Mouse (Mus musculus) CH12.LX (cell line): ENCODE results near the gene Rnf208. TPM values are rescaled to one million over a fixed set of nuclear protein-coding genes. Genes with fewer than 3 reads are reported as not detected.

Experiments
- DNase-seq: peaks from one replicate; pipeline ENCODE4 v3.0.0-alpha.2; 2013; ENCODE audit errors: extremely low read depth
- H3K27ac ChIP-seq: 2 replicates; pipeline ENCODE4 v1.5.1; 2012; ENCODE audit warnings: low read depth, mild to moderate bottlenecking, control low read depth, moderate library complexity; ENCODE audit not compliant: insufficient read depth
- H3K27me3 ChIP-seq: replicated peaks from 2 replicates; pipeline ENCODE3; 2012; ENCODE audit warnings: inconsistent platforms
- H3K36me3 ChIP-seq, 2 experiments: replicated peaks in 1 of 2; 2 replicates each; pipeline versions ENCODE3 to v1.6.1; 2012; ENCODE audit warnings: inconsistent platforms in 1 of 2, low read length in 1 of 2, mild to moderate bottlenecking in 1 of 2, mixed read lengths in 1 of 2, moderate library complexity in 1 of 2; ENCODE audit not compliant: control insufficient read depth in 1 of 2, insufficient read depth in 1 of 2
- H3K4me1 ChIP-seq, 2 experiments: 2 replicates each; pipeline ENCODE4 v1.6.1; 2012; ENCODE audit warnings: inconsistent platforms in 1 of 2, moderate library complexity in 1 of 2; ENCODE audit not compliant: insufficient read depth in 2 of 2, control insufficient read depth in 1 of 2
- H3K4me2 ChIP-seq: 2 replicates; pipeline ENCODE4 v1.6.1; 2012; ENCODE audit warnings: low read depth, mild to moderate bottlenecking, control low read depth; ENCODE audit not compliant: poor library complexity, insufficient read depth, severe bottlenecking
- H3K4me3 ChIP-seq, 3 experiments: fragments of 150-350 bp in 1 of 3; sonication (generic) in 1 of 3; replicated peaks in 1 of 3; 2 replicates each; pipeline versions ENCODE3 to v1.5.1; 2011 to 2012; ENCODE audit warnings: low read depth in 2 of 3, low read length in 2 of 3, mild to moderate bottlenecking in 2 of 3, moderate library complexity in 2 of 3, control low read depth in 1 of 3, improper control_type of control experiment in 1 of 3, inconsistent platforms in 1 of 3, mixed read lengths in 1 of 3; ENCODE audit not compliant: poor library complexity in 1 of 3
- H3K79me2 ChIP-seq: replicated peaks from 2 replicates; pipeline ENCODE4 v1.6.1; 2012; ENCODE audit warnings: mild to moderate bottlenecking, moderate library complexity; ENCODE audit not compliant: control insufficient read depth, poor library complexity, insufficient read depth, severe bottlenecking; ENCODE audit errors: extremely low read depth
- H3K9ac ChIP-seq: 2 replicates; pipeline ENCODE4 v1.6.1; 2012; ENCODE audit warnings: low read depth, mild to moderate bottlenecking, control low read depth, moderate library complexity; ENCODE audit not compliant: insufficient read depth
- H3K9me3 ChIP-seq: replicated peaks from 2 replicates; pipeline ENCODE3; 2012; ENCODE audit warnings: low read length, inconsistent platforms, mixed read lengths
- CHD1 ChIP-seq: IDR thresholded peaks from 2 replicates; pipeline ENCODE4 v1.6.1; 2012; ENCODE audit warnings: low read depth, low read length, improper control_type of control experiment, inconsistent platforms
- CHD2 ChIP-seq: IDR thresholded peaks from 2 replicates; pipeline ENCODE4 v1.6.1; 2011; ENCODE audit warnings: low read length, improper control_type of control experiment
- CTCF ChIP-seq, 2 experiments: IDR thresholded peaks in 1 of 2; conservative IDR thresholded peaks in 1 of 2; 2 replicates each; pipeline ENCODE4 v1.5.1; 2011 to 2012; ENCODE audit warnings: low read depth in 2 of 2, low read length in 2 of 2, improper control_type of control experiment in 1 of 2, inconsistent platforms in 1 of 2, mild to moderate bottlenecking in 1 of 2, moderate library complexity in 1 of 2
- ELF1 ChIP-seq: IDR thresholded peaks from 2 replicates; pipeline ENCODE4 v1.6.1; 2014; ENCODE audit warnings: low read depth, mild to moderate bottlenecking, inconsistent platforms, low read length, improper control_type of control experiment
- EP300 ChIP-seq: IDR thresholded peaks from 2 replicates; pipeline ENCODE4 v1.6.1; 2011; ENCODE audit warnings: low read length, improper control_type of control experiment
- GABPA ChIP-seq: IDR thresholded peaks from 2 replicates; pipeline ENCODE4 v1.6.1; 2012; ENCODE audit warnings: low read depth, low read length, improper control_type of control experiment, inconsistent platforms; ENCODE audit not compliant: insufficient replicate concordance
- HCFC1 ChIP-seq: IDR thresholded peaks from 2 replicates; pipeline ENCODE4 v1.6.1; 2012; ENCODE audit warnings: low read depth, mild to moderate bottlenecking, inconsistent platforms, low read length, improper control_type of control experiment
- IRF4 ChIP-seq: IDR thresholded peaks from 2 replicates; pipeline ENCODE4 v1.6.1; 2014; ENCODE audit warnings: low read depth, mild to moderate bottlenecking, inconsistent platforms, low read length, improper control_type of control experiment
- JUND ChIP-seq: conservative IDR thresholded peaks from 2 replicates; pipeline ENCODE4 v1.6.1; 2011; ENCODE audit warnings: low read depth, low read length, improper control_type of control experiment
- KAT2A ChIP-seq: IDR thresholded peaks from 2 replicates; pipeline ENCODE4 v1.6.1; 2012; ENCODE audit warnings: low read length, improper control_type of control experiment, inconsistent platforms; ENCODE audit not compliant: insufficient replicate concordance
- MAFK ChIP-seq: IDR thresholded peaks from 2 replicates; pipeline ENCODE4 v1.6.1; 2011; ENCODE audit warnings: low read length, improper control_type of control experiment; ENCODE audit not compliant: insufficient replicate concordance
- MXI1 ChIP-seq: IDR thresholded peaks from 2 replicates; pipeline ENCODE4 v1.6.1; 2011; ENCODE audit warnings: mild to moderate bottlenecking, low read depth, low read length, improper control_type of control experiment
- MYC ChIP-seq: IDR thresholded peaks from 2 replicates; pipeline ENCODE4 v1.6.1; 2011; ENCODE audit warnings: low read depth, mild to moderate bottlenecking, improper control_type of control experiment, low read length
- NELFE ChIP-seq: IDR thresholded peaks from 2 replicates; pipeline ENCODE4 v1.6.1; 2011; ENCODE audit warnings: low read depth, low read length, improper control_type of control experiment
- NRF1 ChIP-seq: IDR thresholded peaks from 2 replicates; pipeline ENCODE4 v1.6.1; 2014; ENCODE audit warnings: low read depth, mild to moderate bottlenecking, inconsistent platforms, low read length, improper control_type of control experiment, moderate library complexity
- RAD21 ChIP-seq: IDR thresholded peaks from 2 replicates; pipeline ENCODE4 v1.6.1; 2011; ENCODE audit warnings: low read depth, mild to moderate bottlenecking, low read length, improper control_type of control experiment, moderate library complexity
- SIN3A ChIP-seq: IDR thresholded peaks from 2 replicates; pipeline ENCODE4 v1.6.1; 2012; ENCODE audit warnings: low read length, improper control_type of control experiment, inconsistent platforms
- SMC3 ChIP-seq: IDR thresholded peaks from 2 replicates; pipeline ENCODE4 v1.6.1; 2011; ENCODE audit warnings: low read depth, low read length, improper control_type of control experiment
- UBTF ChIP-seq: IDR thresholded peaks from 2 replicates; pipeline ENCODE4 v1.6.1; 2012; ENCODE audit warnings: low read depth, mild to moderate bottlenecking, inconsistent platforms, low read length, improper control_type of control experiment, moderate library complexity
- USF1 ChIP-seq: IDR thresholded peaks from 2 replicates; pipeline ENCODE4 v1.6.1; 2014; ENCODE audit warnings: low read depth, mild to moderate bottlenecking, inconsistent platforms, low read length, improper control_type of control experiment
- ZKSCAN1 ChIP-seq: IDR thresholded peaks from 2 replicates; pipeline ENCODE4 v1.6.1; 2012; ENCODE audit warnings: low read depth, inconsistent platforms, low read length, improper control_type of control experiment, borderline replicate concordance
- ZMIZ1 ChIP-seq: IDR thresholded peaks from 2 replicates; pipeline ENCODE4 v1.6.1; 2012; ENCODE audit warnings: low read depth, mild to moderate bottlenecking, inconsistent platforms, low read length, improper control_type of control experiment
- dilution Hi-C: fragments of 300-500 bp; cut with MboI; formaldehyde crosslinking; loops from 2 replicates; pipeline ENCODE4 v1.14.3; 2020; ENCODE audit warnings: low sequenced_read_pairs; ENCODE audit not compliant: extremely low pct_unique_long_range_greater_than_20kb, extremely low pct_ligation_motif_present
- in situ Hi-C: fragments of 300-500 bp; cut with MboI; formaldehyde crosslinking; loops from 3 replicates; pipeline ENCODE4 v1.14.3; 2019; ENCODE audit warnings: low sequenced_read_pairs, low pct_ligation_motif_present, low pct_unique_long_range_greater_than_20kb, mixed read lengths
- polyA plus RNA-seq: library from polyadenylated mRNA; unstranded; fragments of >175 nt; gene quantifications from 2 replicates; pipeline ENCODE4 v1.2.1, GENCODE M21; 2012; ENCODE audit warnings: low read depth; ENCODE audit not compliant: insufficient read length
- total RNA-seq, 2 experiments: library from RNA; depleted of rRNA; stranded (reverse); fragments of 300-350 nt in 1 of 2; fragments of >200 nt in 1 of 2; gene quantifications; 2 replicates each; pipeline ENCODE4 v1.2.3; 2012 to 2014

Gene Rnf208
- total and polyA plus RNA-seq, 3 experiments = 0.34 to 1.7 (median 1.4) TPM

DNA sequence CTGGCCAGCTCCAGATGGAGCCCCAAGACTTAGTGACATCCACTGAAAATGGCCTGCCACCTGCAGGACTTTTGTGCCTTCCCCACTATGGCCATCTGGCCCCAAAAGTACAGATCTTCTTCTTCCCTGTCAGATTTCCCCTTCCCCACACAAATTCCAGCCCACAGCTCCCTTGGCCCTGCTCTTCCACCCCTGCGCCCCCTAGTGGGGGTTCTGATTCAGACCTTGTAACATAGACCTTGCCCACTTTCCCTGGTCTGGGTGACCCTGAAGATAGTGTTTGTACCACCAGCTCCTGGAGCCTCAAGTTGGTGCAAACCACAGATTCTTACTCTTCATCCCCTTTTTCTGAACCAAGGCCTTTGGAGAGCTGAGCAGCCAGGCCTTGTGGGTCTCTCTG is 50.8 kb downstream of the Rnf208 start:
- Histone ChIP-seq H3K4me1 (peaks cover 2 to 4% of the 10 kb centered on the region in 2 experiments; a peak in 3 of 4 replicates), H3K36me3 (no peaks in the 10 kb centered on the region), H3K9ac (no peak overlapping the region), H3K27me3 (peaks cover 72% of the 10 kb centered on the region), H3K4me3 (no peak overlapping the region), H3K4me2 (peak overlapping the region; percentile 78), H3K79me2 (no peaks in the 10 kb centered on the region), H3K9me3 (no peaks in the 10 kb centered on the region), H3K27ac (no peak overlapping the region)
- no peak for TF ChIP-seq USF1
- no peak for TF ChIP-seq NRF1
- TF ChIP-seq SMC3 = peak; percentile 78
- no peak for TF ChIP-seq JUND
- TF ChIP-seq UBTF = 0 out of 2 replicates have a peak, but pooled peaks have one; percentile 19
- TF ChIP-seq CTCF (conservative IDR thresholded peaks at IDR 0.05 in 1 of 2, IDR thresholded peaks at IDR 0.05 in 1 of 2; ENCODE audit: low read depth in 2 of 2, low read length in 2 of 2) = peak; percentile 45 to 79
- peak; percentile 34 for TF ChIP-seq RAD21
- no peak for TF ChIP-seq CHD1
- peak; percentile 45; the same call in 1 of the 2 replicates for TF ChIP-seq SIN3A
- no peak for TF ChIP-seq ZKSCAN1
- DNase-seq = peak; percentile 65
- in situ Hi-C loops (no loop called here), dilution Hi-C loops (no loop called here)

DNA sequence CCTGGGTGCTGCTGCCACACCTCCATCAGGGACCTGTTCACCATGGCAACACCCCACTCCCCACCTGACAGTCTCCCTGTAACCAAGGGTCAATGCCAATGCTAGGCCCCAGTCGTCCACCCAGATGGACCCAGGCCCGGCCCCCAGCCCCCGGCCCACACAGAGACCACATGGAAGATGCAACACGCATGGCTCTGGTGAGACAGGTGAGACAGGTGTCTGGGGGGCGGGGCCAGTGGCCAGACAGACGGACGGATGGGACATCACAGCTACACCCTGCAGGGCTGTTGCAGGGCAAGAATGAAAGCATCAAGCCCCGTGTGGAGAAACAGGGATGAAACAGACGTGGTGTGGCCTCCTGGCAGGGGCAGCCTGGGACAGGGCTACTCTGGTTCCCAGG is 51.7 kb downstream of the Rnf208 start:
- Histone ChIP-seq H3K4me3 (no peak overlapping the region), H3K36me3 (no peaks in the 10 kb centered on the region), H3K9ac (no peak overlapping the region), H3K9me3 (no peaks in the 10 kb centered on the region), H3K27me3 (peaks cover 80% of the 10 kb centered on the region), H3K4me2 (no peak overlapping the region), H3K79me2 (no peaks in the 10 kb centered on the region), H3K4me1 (peaks cover 2 to 4% of the 10 kb centered on the region in 2 experiments; a peak in 3 of 4 replicates), H3K27ac (no peak overlapping the region)
- DNase-seq = no peak
- no peak for TF ChIP-seq SMC3
- TF ChIP-seq MAFK = no peak
- no peak for TF ChIP-seq MXI1
- no peak for TF ChIP-seq CHD2
- TF ChIP-seq NELFE = no peak
- TF ChIP-seq USF1 = no peak
- no peak for TF ChIP-seq ZMIZ1
- no peak for TF ChIP-seq MYC
- no peak for TF ChIP-seq JUND
- no peak for TF ChIP-seq ELF1
- TF ChIP-seq KAT2A = no peak
- TF ChIP-seq IRF4 = no peak
- TF ChIP-seq NRF1 = no peak
- no peak for TF ChIP-seq ZKSCAN1
- no peak for TF ChIP-seq HCFC1
- no peak for TF ChIP-seq CHD1
- TF ChIP-seq EP300 = no peak
- no peak for TF ChIP-seq GABPA
- dilution Hi-C loops (no loop called here), in situ Hi-C loops (no loop called here)

Other genes with a start within 250 kb of the Rnf208 start
Only the 20 nearest of the 31 such genes appear.
- gene Nrarp, start 61.5 kb upstream of the Rnf208 start, total RNA-seq (2012; rRNA removed) = 3.1 TPM in 2 replicates
- 0.24 and 0.35 TPM in 2 replicates for gene Nrarp, start 61.5 kb upstream of the Rnf208 start, total RNA-seq (2014; rRNA removed)
- 0.14 and 0.20 TPM in 2 replicates for gene Nrarp, start 61.5 kb upstream of the Rnf208 start, polyA plus RNA-seq
- 17.5 and 20.4 TPM in 2 replicates for gene Tor4a, start 45.4 kb upstream of the Rnf208 start, total RNA-seq (2012; rRNA removed)
- 12.6 and 13.1 TPM in 2 replicates for gene Tor4a, start 45.4 kb upstream of the Rnf208 start, total RNA-seq (2014; rRNA removed)
- gene Tor4a, start 45.4 kb upstream of the Rnf208 start, polyA plus RNA-seq = 15.3 TPM in 2 replicates
- gene Nelfb, start 30.8 kb upstream of the Rnf208 start, total RNA-seq (2012; rRNA removed) = 57.0 and 58.7 TPM in 2 replicates
- gene Nelfb, start 30.8 kb upstream of the Rnf208 start, total RNA-seq (2014; rRNA removed) = 42.0 and 53.6 TPM in 2 replicates
- gene Nelfb, start 30.8 kb upstream of the Rnf208 start, polyA plus RNA-seq = 52.5 and 58.0 TPM in 2 replicates
- not detected in 2 replicates for gene Stpg3, start 27.6 kb upstream of the Rnf208 start, total RNA-seq (2012; rRNA removed)
- gene Stpg3, start 27.6 kb upstream of the Rnf208 start, total RNA-seq (2014; rRNA removed) = not detected in 2 replicates
- gene Stpg3, start 27.6 kb upstream of the Rnf208 start, polyA plus RNA-seq = not detected in 2 replicates
- 0.38 and 0.42 TPM in 2 replicates for gene Fam166a, start 23.5 kb upstream of the Rnf208 start, total RNA-seq (2012; rRNA removed)
- gene Fam166a, start 23.5 kb upstream of the Rnf208 start, total RNA-seq (2014; rRNA removed) = not detected in 2 replicates
- 23.4 and 35.0 TPM in 2 replicates for gene Fam166a, start 23.5 kb upstream of the Rnf208 start, polyA plus RNA-seq
- 356 and 564 TPM in 2 replicates for gene Tubb4b, start 17.6 kb upstream of the Rnf208 start, total RNA-seq (2012; rRNA removed)
- 592 and 605 TPM in 2 replicates for gene Tubb4b, start 17.6 kb upstream of the Rnf208 start, total RNA-seq (2014; rRNA removed)
- 490 and 520 TPM in 2 replicates for gene Tubb4b, start 17.6 kb upstream of the Rnf208 start, polyA plus RNA-seq
- not detected in 2 replicates for gene Slc34a3, start 7.9 kb upstream of the Rnf208 start, total RNA-seq (2012; rRNA removed)
- gene Slc34a3, start 7.9 kb upstream of the Rnf208 start, total RNA-seq (2014; rRNA removed) = not detected in 2 replicates
- not detected in 2 replicates for gene Slc34a3, start 7.9 kb upstream of the Rnf208 start, polyA plus RNA-seq
- not detected in 2 replicates for gene Rnf224, start 5.5 kb upstream of the Rnf208 start, total RNA-seq (2012; rRNA removed)
- gene Rnf224, start 5.5 kb upstream of the Rnf208 start, total RNA-seq (2014; rRNA removed) = not detected in 2 replicates
- gene Rnf224, start 5.5 kb upstream of the Rnf208 start, polyA plus RNA-seq = not detected in 2 replicates
- gene Cysrt1, start 197 bp downstream of the Rnf208 start, total RNA-seq (2012; rRNA removed) = not detected in 2 replicates
- gene Cysrt1, start 197 bp downstream of the Rnf208 start, total RNA-seq (2014; rRNA removed) = not detected in 2 replicates
- gene Cysrt1, start 197 bp downstream of the Rnf208 start, polyA plus RNA-seq = not detected in 2 replicates
- 8.9 and 9.5 TPM in 2 replicates for gene AL732309.1, start 4.6 kb downstream of the Rnf208 start, total RNA-seq (2012; rRNA removed)
- 6.7 and 9.6 TPM in 2 replicates for gene AL732309.1, start 4.6 kb downstream of the Rnf208 start, total RNA-seq (2014; rRNA removed)
- gene AL732309.1, start 4.6 kb downstream of the Rnf208 start, polyA plus RNA-seq = 3.5 and 4.5 TPM in 2 replicates
- gene Tmem203, start 13.2 kb downstream of the Rnf208 start, total RNA-seq (2012; rRNA removed) = 22.7 and 28.3 TPM in 2 replicates
- 18.4 and 21.2 TPM in 2 replicates for gene Tmem203, start 13.2 kb downstream of the Rnf208 start, total RNA-seq (2014; rRNA removed)
- 14.5 and 21.5 TPM in 2 replicates for gene Tmem203, start 13.2 kb downstream of the Rnf208 start, polyA plus RNA-seq
- 13.1 and 14.3 TPM in 2 replicates for gene Tprn, start 20.4 kb downstream of the Rnf208 start, total RNA-seq (2012; rRNA removed)
- gene Tprn, start 20.4 kb downstream of the Rnf208 start, total RNA-seq (2014; rRNA removed) = 7.0 and 8.2 TPM in 2 replicates
- 17.0 and 19.3 TPM in 2 replicates for gene Tprn, start 20.4 kb downstream of the Rnf208 start, polyA plus RNA-seq
- gene Ssna1, start 30.2 kb downstream of the Rnf208 start, total RNA-seq (2012; rRNA removed) = 80.6 and 98.5 TPM in 2 replicates
- gene Ssna1, start 30.2 kb downstream of the Rnf208 start, total RNA-seq (2014; rRNA removed) = 72.9 and 82.0 TPM in 2 replicates
- gene Ssna1, start 30.2 kb downstream of the Rnf208 start, polyA plus RNA-seq = 51.4 and 74.9 TPM in 2 replicates
- gene Anapc2, start 30.2 kb downstream of the Rnf208 start, total RNA-seq (2012; rRNA removed) = 13.6 and 14.5 TPM in 2 replicates
- 9.6 and 13.0 TPM in 2 replicates for gene Anapc2, start 30.2 kb downstream of the Rnf208 start, total RNA-seq (2014; rRNA removed)
- gene Anapc2, start 30.2 kb downstream of the Rnf208 start, polyA plus RNA-seq = 48.7 and 55.2 TPM in 2 replicates
- not detected in 2 replicates for gene Tmem210, start 45.9 kb downstream of the Rnf208 start, total RNA-seq (2012; rRNA removed)
- not detected in 2 replicates for gene Tmem210, start 45.9 kb downstream of the Rnf208 start, total RNA-seq (2014; rRNA removed)
- not detected in 2 replicates for gene Tmem210, start 45.9 kb downstream of the Rnf208 start, polyA plus RNA-seq
- gene Lrrc26, start 47.7 kb downstream of the Rnf208 start, total RNA-seq (2012; rRNA removed) = not detected in 2 replicates
- gene Lrrc26, start 47.7 kb downstream of the Rnf208 start, total RNA-seq (2014; rRNA removed) = not detected in 2 replicates
- gene Lrrc26, start 47.7 kb downstream of the Rnf208 start, polyA plus RNA-seq = not detected in 2 replicates
- gene Grin1, start 76.9 kb downstream of the Rnf208 start, total RNA-seq (2012; rRNA removed) = 0.04 and 0.17 TPM in 2 replicates
- gene Grin1, start 76.9 kb downstream of the Rnf208 start, total RNA-seq (2014; rRNA removed) = 0.08 and 0.36 TPM in 2 replicates
- gene Grin1, start 76.9 kb downstream of the Rnf208 start, polyA plus RNA-seq = 0.06 TPM in 1 of 2 replicates, not detected in the other
- gene Man1b1, start 90.1 kb downstream of the Rnf208 start, total RNA-seq (2012; rRNA removed) = 45.7 and 58.1 TPM in 2 replicates
- 39.3 and 41.8 TPM in 2 replicates for gene Man1b1, start 90.1 kb downstream of the Rnf208 start, total RNA-seq (2014; rRNA removed)
- 68.8 and 69.3 TPM in 2 replicates for gene Man1b1, start 90.1 kb downstream of the Rnf208 start, polyA plus RNA-seq
- 21.0 and 36.0 TPM in 2 replicates for gene Dpp7, start 114.1 kb downstream of the Rnf208 start, total RNA-seq (2012; rRNA removed)
- 16.2 and 19.4 TPM in 2 replicates for gene Dpp7, start 114.1 kb downstream of the Rnf208 start, total RNA-seq (2014; rRNA removed)
- gene Dpp7, start 114.1 kb downstream of the Rnf208 start, polyA plus RNA-seq = 20.9 and 22.7 TPM in 2 replicates
- 14.5 and 16.2 TPM in 2 replicates for gene Uap1l1, start 123.4 kb downstream of the Rnf208 start, total RNA-seq (2012; rRNA removed)
- 3.3 and 4.3 TPM in 2 replicates for gene Uap1l1, start 123.4 kb downstream of the Rnf208 start, total RNA-seq (2014; rRNA removed)
- gene Uap1l1, start 123.4 kb downstream of the Rnf208 start, polyA plus RNA-seq = 27.6 and 30.8 TPM in 2 replicates